Mouse (Mus musculus) kidney, adult 9 months (tissue): ENCODE data around the gene Kcnj6.
"Not testable (repeated sequence)": the region's sequence is repeated elsewhere in the genome, so short reads cannot be mapped to it uniquely, and the experiment has no call there.

Experiments used
- DNase-seq: peaks from one replicate; pipeline ENCODE4 v3.0.0; 2022

The Kcnj6 gene

DNA sequence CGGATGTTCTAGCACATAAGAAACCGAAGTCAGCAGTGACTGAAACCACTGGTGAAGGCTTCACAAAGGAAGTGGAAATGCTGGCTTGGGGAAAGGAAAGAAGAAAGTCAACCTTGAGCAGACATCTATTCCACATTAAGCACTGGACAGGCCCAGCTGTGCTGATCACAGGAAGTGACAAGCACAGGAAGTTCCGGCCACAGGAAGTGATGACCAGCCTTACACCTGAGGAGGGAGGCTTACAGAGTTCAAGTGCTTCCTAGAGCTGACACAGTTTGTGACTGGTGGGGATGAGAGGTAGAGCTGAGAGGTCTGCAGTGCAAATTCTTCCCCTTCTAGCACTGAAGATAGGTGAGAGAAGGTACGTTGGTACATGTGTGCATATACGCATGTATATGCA is 151.5 kb downstream of the Kcnj6 start:
- no peak for DNase-seq

DNA sequence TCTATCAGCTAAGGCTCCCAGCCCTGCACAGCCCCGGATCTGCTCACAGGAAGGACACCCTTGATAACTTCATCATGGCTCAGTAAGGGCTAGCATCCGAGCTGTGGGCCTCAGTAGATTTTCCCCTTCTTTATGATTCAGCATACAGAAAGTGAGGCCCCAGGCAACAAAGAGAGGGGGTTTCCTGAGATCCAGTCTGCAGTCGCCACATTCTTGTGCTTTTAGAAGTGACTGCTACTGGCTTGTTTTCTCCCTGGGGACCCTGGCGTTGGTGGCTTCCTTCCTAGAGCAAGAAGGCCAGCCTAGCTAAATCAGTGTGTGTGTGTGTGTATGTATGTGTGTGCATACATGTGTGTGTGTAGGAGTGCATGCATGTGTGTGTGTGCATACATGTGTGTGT is 152.7 kb downstream of the Kcnj6 start:
- DNase-seq, result no peak

DNA sequence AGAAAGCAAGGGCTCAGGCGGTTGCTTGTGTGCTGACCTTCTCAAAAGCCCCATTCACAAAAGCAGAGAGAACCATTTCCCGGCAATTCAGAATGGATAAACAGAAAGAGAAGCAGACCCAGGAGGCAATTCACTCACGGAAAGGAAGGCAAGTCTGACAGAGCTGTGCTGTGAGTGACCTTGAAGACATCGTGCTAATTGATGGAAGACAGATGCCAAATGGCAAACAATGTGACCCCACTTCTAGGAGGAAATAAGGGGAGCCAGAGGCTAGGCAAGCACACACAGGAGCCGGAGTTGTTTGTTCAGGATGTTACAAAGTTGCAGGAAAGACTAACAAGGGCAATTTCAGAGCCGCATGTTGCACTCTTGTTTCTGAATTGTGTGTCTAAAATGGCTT is 158.1 kb downstream of the Kcnj6 start:
- DNase-seq, result no peak

DNA sequence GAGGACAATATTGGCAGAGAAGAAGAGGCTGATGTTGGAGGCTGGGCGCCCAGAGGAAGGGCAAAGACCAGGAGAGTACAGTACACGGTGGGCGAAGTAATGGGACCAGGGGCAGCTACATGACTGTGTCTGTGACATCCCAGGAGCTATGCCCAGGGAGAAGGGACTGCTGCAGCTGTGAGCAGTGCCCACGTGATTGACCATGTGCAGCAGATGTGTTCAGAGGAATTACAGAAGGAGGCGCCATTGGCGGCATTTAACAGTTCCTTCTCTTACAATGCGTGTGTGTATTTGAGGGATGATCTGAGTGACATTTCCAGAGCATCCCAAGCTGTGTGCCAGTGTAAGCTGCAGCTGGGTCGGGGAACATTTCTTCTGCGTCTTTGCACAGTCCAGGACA is 159.6 kb downstream of the Kcnj6 start:
- DNase-seq, result no peak

DNA sequence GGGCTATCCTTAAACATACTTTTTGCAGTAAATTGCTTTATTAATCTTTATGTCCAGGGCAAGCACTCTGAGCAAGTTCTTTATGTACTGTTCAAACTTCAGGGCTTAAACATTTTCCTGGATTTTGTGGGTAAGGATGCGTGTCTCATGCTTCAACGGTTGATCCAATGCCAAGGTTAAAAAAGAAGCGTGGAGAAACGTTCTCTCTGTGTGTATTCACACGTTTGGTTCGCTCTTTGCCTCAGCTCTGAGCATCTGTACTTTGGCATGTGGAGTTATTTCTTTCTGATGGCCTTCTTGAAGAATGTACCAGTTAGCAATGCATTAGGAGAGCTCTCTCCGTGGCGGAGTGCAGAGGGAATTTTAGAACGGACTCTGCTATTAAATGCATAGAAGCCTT is 163.0 kb downstream of the Kcnj6 start:
- no peak for DNase-seq

DNA sequence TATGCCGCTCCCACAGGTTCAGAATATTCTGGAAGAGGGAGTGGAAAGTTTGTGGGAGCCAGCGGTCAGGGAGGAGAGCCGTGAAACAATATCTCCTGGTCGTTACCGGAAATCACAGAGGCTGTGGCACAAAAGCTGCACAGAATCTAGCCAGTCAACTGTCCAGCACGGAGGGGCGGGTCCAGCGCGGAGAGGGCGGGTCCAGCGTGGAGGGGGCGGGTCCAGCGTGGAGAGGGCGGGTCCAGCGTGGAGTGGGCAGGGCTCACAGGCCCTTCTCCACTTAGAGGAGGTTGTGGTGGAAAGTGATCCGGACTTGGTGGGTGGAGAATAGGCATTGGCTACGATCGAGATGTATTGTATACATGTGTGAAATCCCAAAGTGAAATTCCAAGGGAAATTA is 169.3 kb downstream of the Kcnj6 start:
- no peak for DNase-seq

DNA sequence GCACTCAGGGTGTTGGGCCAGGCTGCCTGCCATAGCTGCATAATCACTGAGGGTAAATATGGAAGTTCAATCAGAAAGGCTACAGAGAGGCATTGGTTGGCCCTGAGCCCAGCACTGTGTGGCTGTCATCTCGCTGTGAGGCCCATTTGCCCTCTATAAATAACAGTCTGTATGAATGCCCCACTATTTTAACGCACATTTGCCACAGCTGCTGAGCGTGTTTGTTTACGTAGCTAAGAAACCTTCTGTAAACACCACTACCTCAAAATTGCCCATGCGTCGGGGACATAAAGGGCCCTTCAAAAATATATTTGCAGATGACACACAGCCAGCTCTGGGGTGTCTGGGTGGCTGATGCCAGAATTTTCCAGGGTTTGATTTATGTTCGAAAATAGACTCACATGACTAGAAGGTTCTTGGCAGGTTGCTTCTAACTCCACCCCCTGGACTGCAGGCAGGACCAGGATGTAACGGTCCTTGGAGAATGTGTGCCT is 170.4 kb downstream of the Kcnj6 start:
- no peak for DNase-seq

DNA sequence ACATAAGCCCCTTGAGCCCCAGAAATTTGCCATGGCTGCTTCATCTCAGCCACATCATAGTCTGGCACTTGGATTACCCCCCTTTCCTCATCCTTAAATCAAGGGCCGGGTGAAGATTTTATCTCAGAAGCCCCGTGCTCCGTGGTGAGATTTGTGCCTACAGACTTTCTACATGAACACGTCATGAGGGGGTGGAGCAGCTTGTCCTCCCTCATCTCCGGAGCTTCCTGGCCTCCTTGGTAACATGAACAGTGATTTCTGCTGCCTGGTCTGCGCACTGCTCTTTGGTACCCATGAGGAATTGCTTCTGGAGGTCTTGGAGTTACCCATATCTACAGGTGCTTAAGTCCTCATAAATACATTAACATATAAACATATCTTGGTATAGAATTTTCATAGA is 172.2 kb downstream of the Kcnj6 start:
- no peak for DNase-seq

DNA sequence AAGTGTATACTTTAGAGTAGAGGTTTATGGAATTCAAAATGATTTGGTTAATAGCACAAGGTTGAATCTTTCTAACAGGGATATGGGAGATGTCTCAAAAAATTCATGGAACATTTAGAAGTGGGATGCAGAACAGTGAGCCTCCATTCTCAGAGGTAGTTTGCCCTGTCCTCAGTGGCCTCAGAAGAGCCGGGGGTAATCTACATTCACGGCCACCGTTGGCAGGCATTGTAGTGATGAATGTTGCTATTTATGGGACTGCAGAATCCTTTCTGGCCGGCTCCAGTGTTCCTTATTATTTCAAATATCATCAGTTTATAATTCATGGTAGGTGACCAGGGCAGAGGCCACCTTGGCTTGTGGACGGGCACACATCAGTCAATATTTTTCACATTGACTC is 174.9 kb downstream of the Kcnj6 start:
- no peak for DNase-seq

DNA sequence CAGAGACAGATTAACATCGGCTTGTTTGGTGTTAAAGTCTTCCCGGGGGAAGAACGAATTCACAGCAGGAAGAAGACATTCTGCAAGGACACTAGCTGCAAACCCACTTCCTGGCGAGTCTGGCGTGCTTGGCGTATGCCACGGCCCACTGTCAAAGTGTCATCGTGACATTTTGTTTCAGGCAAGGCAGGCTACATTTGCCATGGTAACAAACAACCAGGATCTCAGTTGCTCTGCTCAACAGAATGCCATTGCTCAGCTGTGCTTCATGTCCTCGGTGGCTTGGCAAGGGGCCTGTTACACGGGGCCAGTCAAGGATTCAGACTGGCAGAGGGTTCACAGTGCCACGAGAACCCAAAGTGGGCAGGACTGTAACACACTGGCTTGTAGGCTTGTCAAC is 175.9 kb downstream of the Kcnj6 start:
- DNase-seq, result no peak

DNA sequence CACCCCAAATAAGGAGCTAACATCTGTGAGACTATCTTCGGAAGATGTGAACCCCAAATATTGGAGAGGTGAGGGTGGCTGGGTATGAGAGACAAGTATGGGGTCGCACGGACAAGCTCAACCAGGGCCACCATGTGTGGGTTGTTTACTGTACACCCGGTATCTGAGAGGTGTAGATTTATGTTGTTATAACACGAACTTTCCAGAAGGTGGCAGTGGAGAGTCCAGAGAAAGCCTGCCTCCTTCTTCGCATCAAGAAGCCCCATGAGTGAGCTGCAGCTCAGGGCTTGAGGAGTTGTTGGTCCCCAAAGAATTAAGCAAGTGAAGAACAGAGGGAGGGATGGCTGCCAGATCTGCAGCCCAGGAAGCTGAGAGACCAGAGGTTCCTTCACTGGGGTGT is 181.1 kb downstream of the Kcnj6 start:
- DNase-seq, result peak; percentile 31

DNA sequence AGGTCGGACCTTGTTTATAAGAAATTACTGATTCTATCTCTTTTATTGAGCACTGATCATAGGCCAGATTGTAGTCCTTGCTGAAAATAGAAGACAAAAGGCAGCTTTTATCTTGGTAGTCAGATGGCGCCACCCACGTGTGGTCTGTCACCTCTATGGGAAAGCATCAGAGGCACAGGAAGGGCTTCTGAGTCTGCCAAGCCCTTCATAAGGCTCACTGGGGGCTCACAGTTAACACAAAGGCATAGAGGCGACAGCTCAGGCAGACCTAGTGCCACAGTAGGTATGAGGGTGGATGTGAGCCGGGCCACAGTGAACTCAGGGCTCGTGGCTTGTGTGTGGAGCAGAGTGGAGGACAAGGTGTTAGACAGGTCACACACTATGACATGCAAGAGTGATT is 181.6 kb downstream of the Kcnj6 start:
- DNase-seq, result no peak

DNA sequence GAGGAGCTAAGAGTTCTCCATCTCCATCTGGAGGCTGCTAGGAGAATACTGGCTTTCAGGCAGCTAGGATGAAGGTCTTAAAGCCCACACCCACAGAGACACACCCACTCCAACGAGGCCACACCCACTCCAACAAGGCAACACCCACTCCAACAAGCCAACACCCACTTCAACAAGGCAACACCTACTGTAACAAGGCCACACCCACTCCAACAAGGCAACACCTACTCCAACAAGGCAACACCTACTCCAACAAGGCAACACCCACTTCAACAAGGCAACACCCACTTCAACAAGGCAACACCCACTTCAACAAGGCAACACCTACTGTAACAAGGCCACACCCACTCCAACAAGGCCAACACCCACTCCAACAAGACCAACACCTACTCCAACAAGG is 188.2 kb downstream of the Kcnj6 start:
- DNase-seq, result not testable (repeated sequence)

DNA sequence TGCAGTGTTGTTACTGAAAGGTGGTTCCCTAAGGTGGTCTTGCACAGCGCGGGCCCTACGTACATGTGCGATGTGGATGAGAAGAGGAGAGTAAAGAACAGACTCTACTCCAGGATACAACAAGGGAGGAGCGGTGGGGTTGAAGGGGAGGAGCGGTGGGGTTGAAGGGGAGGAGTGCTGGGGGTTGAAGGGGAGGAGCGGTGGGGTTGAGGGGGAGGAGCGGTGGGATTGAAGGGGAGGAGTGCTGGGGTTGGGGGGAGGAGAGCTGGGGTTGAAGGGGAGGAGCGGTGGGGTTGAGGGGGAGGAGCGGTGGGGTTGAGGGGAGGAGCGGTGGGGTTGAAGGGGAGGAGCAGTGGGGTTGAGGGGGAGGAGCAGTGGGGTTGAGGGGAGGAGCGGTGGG is 199.3 kb downstream of the Kcnj6 start:
- no peak for DNase-seq

DNA sequence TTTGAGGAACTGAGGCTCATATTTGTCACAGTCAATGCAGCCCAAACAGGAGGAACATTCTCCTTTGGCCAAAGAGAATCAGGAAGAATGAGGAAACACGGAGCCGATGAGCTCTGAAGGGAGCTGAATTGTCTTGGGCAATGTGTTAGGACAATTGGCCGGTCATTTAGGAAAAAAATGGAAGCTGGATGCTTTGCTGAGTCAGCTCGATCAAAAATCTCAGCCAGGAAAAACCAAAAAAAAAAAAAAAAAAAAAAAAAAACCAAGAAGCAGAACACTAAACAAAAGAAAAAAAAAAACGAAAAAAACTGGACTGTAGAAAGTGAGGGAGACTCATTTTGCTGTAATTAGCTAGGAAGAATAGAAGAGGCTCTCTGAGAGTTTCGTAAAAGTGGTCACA is 200.1 kb downstream of the Kcnj6 start:
- no peak for DNase-seq

DNA sequence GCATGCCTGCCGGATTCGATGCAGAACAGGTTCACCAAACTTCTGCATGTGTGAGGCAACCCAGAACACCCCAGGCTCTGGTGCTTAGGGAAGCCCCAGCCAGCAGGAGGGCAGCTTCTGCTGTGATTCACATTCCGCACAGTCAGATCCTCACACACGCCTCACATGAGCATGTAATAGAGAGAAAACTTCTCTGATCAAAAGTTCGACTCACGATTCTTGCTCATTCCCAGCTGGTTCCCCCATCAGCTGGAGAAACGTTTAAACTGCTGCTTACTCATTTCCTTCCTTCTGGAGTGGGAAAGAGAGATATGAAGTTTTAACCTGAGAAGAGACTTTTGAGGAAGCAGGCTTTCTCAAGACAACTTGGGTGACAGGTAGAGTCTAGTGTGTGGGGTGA is 204.5 kb downstream of the Kcnj6 start:
- DNase-seq, result no peak

DNA sequence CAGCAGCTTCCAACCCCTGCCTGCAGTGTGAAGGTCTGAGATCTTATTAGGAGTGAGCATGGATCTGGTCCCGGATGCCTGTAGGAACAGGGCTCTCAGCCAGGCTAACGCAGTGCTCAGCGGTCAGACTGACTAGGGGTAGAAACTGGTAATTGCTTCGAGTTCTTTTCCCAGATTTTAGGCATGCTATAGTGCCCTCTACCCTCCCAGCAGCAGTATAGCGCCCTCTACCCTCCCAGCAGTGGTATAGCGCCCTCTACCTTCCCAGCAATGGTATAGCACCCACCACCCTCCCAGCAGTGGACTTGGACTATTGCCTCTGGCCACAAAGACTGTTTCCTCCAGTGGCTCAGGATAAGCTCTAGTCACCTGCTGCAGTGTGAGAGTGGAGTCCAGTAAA is 207.5 kb downstream of the Kcnj6 start:
- peak; percentile 2 for DNase-seq

DNA sequence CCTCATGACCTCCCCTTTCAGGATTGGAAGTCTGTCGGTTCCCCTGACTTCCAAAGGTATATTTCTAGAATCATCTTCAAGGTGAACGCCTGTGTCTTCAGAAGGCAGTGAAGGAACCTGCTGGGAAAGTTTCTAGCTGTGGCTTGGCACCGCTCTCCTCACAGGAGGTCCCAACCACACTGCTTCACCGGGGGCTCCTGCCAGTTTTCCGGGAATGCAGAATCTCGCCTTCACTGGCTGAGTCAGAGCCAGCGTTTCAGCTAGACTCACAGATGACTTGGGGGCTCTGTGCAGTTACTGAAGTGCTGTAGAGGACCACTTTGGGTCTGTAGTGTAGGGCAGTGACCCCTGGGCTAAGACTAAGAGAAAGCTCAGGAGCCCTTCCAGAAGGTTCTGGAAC is 208.8 kb downstream of the Kcnj6 start:
- no peak for DNase-seq

DNA sequence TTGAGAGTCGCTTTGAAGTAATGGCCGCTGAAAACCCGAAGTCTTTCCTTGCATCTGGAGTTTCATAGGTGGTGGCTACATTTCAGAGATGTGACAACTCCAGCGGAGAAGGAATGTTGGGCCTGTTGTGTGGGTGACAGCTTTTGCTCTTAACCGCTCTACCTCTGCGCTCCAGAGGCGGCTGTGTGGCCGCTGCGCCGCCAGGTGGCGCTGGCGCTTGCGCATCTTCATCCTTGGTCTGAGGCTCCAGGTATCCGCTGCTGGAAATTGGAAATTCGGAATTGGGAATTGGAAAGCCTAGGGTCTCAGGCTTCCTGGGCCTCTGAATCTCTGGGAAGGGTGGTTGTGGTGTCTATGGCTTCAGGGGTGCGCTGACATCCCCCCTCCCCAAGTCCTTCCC is 209.3 kb downstream of the Kcnj6 start:
- DNase-seq, result peak; percentile 49

DNA sequence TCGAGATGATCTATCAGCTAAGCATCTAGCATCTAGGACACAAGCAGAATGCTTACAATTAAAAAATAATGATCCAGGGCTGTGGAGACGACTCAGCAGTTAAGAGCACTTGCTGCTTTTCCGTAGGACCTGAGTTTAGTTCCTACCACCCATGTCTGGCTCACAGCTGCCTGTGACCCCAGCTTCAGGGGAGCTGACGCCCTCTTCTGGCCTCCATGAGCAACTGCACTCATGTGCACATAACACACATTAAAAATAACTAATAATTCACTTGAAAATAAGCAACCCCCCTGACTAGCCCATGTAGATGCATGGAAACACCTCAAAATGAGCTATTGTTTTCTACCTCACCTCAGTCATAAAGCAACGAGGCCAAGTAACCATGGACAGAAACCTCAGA is 211.6 kb downstream of the Kcnj6 start:
- DNase-seq, result no peak

DNA sequence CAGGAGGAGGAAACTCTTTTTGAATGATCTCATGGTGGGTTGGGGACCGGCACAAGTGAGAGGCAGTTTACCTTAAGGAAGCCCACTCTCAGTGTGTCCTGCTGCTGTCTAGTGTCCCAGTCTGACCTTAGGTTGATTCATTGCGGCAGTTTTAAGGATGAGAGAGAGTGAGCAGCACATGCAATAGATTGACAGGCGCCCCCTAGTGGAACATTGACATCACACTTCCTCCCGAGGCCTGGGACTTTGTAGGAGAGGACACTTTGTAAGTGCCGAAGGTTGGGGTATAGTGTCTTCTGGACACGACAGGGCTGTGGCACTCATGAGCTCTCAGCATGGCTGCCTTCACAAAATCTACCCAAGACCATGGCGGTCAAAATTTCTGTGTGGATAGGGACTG is 213.8 kb downstream of the Kcnj6 start:
- DNase-seq, result peak; percentile 9

DNA sequence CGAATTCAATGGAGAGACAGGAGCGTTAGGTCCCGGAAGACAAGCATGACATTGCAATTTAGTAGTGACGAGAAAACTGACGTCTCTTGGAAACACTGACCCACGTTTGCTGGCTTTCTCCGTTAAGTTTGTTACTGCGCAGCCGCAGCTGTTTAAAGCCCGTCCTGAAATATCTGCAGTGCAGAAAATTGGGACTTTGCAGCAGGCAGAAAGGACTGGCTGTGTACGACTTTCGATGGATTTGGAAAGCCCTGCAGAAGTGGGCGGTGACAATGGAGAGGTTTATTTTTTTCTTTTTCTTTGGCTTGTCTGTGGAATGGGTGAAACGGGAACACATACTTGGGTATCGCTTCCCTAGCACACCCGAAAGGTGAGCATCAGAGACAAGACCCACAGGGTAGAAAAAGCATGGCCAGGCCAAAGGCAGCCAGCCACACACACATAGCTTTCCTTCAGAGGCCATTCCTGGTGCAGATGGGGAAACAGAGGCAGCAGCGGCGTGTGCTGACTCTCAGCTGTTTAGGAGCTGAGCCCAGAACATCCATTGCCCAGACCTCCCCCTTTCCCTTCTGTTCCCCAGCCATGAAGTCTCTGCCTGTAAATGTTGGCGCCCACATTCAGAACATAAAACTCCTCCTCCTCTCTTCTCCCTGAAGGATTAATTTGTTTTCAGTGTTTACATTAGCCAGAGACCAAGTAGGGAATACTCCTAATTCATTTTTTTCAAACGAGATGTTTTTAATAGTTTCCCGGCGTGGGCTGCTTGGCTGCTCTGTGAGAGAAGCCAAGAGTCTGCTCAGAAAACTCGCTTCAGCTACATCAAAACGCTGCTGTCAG is 215.2 kb downstream of the Kcnj6 start:
- DNase-seq, result no peak

DNA sequence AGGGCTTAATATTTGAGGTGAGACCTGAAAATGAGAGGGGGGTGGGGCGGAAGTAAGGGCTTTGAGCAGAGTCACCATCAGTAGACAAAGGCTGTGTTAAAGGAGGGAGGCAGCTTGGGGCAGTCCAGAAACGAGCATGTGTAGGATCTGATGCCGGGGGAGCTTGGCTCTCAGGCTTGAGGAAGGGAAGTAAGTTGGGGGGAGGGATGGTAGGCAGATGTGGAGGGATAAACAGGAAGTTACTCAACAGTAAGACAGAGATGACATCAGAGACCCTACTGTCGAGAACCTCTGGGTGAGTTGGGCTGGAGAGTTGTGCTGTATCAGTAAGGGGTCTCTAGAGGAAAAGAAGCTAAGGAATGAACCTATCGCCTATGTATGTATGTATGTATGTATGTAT is 223.6 kb downstream of the Kcnj6 start:
- no peak for DNase-seq

DNA sequence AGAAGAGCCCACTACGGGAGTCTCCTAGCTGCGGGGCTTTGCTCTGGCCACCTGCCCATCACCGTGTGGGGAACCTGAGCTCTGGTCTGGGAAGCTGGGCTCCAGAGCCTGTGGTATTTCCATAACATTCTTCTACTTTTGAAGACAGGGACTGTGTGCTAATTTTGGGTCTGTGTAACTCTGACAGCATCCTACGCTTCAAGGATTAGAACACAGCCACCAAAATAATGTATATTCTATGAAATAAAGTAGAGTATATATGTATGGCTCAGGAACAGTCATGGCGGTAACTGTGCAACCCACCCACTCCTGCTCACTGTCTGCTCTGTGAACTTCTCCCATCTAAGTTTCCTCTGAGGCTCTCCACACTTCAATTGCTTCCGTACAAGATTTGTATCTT is 229.9 kb downstream of the Kcnj6 start:
- DNase-seq, result no peak

DNA sequence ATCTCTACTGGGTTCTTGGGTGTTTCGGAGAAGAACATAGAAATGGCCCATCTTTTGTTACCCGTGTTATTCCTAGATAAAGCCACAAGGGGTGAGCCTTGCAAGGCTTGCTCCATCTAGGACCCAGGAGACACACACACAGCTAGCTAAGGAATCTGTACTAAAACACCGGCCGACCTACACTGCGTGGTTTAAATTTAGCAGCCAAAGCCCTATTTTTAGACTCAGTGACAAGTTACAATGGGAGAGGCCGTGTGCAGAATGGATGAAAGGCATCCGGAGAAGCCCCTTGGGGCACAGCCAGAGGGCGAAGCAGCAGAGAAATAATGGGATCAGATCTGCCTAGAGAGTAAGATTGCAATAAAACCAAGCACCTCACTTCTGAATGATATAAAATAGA is 232.4 kb downstream of the Kcnj6 start:
- no peak for DNase-seq
